Mouse (Mus musculus) T-helper 17 cell (primary cell): ENCODE data around the gene Ovgp1.

Experiments used
- in situ Hi-C, 2 experiments: fragments of 300-600 bp; cut with MboI, MseI; formaldehyde crosslinking; loops; 1 replicate in 1 of 2; 2 replicates in 1 of 2; pipeline ENCODE4 v1.15.1; 2025; ENCODE audit warnings: high pct_unique_total_duplicates in 2 of 2

The Ovgp1 gene

GRCm38 (mm10) chr3:105973411-105973810, at the start of gene Ovgp1:
Ovgp1 (plus strand) TSS chr3:105973711.
- in situ Hi-C loops: loop anchor here in 1 of 2 experiments (25.0 kb wide), 1 partner anchor 1364 kb away; the partner anchor contains the start of gene Rbm15

GRCm38 (mm10) chr3:105924616-105925015, 48.9 kb upstream of the Ovgp1 start:
- in situ Hi-C loops: no loop called here

- in situ Hi-C loops: no loop called here
These were observed 45.8 kb upstream of the Ovgp1 start for GRCm38 (mm10) chr3:105927561-105928194.

- in situ Hi-C loops: no loop called here
These were observed 45.3 kb upstream of the Ovgp1 start for GRCm38 (mm10) chr3:105928195-105928569.

- in situ Hi-C loops: no loop called here
These were observed 44.7 kb upstream of the Ovgp1 start for GRCm38 (mm10) chr3:105928781-105929180.

- in situ Hi-C loops: no loop called here
These were observed 43.7 kb upstream of the Ovgp1 start for GRCm38 (mm10) chr3:105929821-105930220.

GRCm38 (mm10) chr3:105931095-105931494, 42.4 kb upstream of the Ovgp1 start:
- in situ Hi-C loops: no loop called here

GRCm38 (mm10) chr3:105932240-105933071, 41.1 kb upstream of the Ovgp1 start, which contains the start of gene I830077J02Rik:
I830077J02Rik (minus strand) TSS chr3:105932664.
- in situ Hi-C loops: no loop called here

GRCm38 (mm10) chr3:105933926-105934325, 39.6 kb upstream of the Ovgp1 start:
- in situ Hi-C loops: no loop called here

- in situ Hi-C loops: no loop called here
These were observed 38.5 kb upstream of the Ovgp1 start for GRCm38 (mm10) chr3:105935033-105935432.

GRCm38 (mm10) chr3:105936111-105936510, 37.4 kb upstream of the Ovgp1 start:
- in situ Hi-C loops: no loop called here

GRCm38 (mm10) chr3:105951348-105951747, 22.2 kb upstream of the Ovgp1 start:
- in situ Hi-C loops: loop anchor here in 1 of 2 experiments (10.0 to 25.0 kb wide), 2 partner anchors 1386 to 1843 kb away; partner anchors contain the start of gene Rbm15

- in situ Hi-C loops: loop anchor here in 1 of 2 experiments (5.0 to 25.0 kb wide), 4 partner anchors 60 to 1838 kb away; partner anchors contain the start of genes Ddx20 and Rbm15
These were observed 16.3 kb upstream of the Ovgp1 start for GRCm38 (mm10) chr3:105957235-105957634.

- in situ Hi-C loops: loop anchor here in 1 of 2 experiments (5.0 to 25.0 kb wide), 4 partner anchors 61 to 1837 kb away; partner anchors contain the start of genes Ddx20 and Rbm15
These were observed 15.3 kb upstream of the Ovgp1 start for GRCm38 (mm10) chr3:105958204-105958603.

- in situ Hi-C loops: loop anchor here in 1 of 2 experiments (5.0 to 25.0 kb wide), 4 partner anchors 62 to 1836 kb away; partner anchors contain the start of genes Ddx20 and Rbm15
These were observed 14.4 kb upstream of the Ovgp1 start, which contains the start of gene Wdr77 for GRCm38 (mm10) chr3:105958974-105959580. Wdr77 (plus strand) TSS chr3:105959369.

- in situ Hi-C loops: loop anchor here in 1 of 2 experiments (5.0 to 25.0 kb wide), 4 partner anchors 62 to 1835 kb away; partner anchors contain the start of genes Ddx20 and Rbm15
These were observed 13.9 kb upstream of the Ovgp1 start for GRCm38 (mm10) chr3:105959585-105959984.

- in situ Hi-C loops: loop anchor here in 1 of 2 experiments (5.0 to 25.0 kb wide), 4 partner anchors 63 to 1835 kb away; partner anchors contain the start of genes Ddx20 and Rbm15
These were observed 13.5 kb upstream of the Ovgp1 start, which contains the start of gene Atp5f1 for GRCm38 (mm10) chr3:105959999-105960398. Atp5f1 (minus strand) TSS chr3:105960099.

- in situ Hi-C loops: loop anchor here in 1 of 2 experiments (25.0 kb wide), 1 partner anchor 1377 kb away; the partner anchor contains the start of gene Rbm15
These were observed 12.8 kb upstream of the Ovgp1 start for GRCm38 (mm10) chr3:105960700-105961099.

- in situ Hi-C loops: loop anchor here in 1 of 2 experiments (25.0 kb wide), 1 partner anchor 1365 kb away; the partner anchor contains the start of gene Rbm15
These were observed 1.6 kb upstream of the Ovgp1 start for GRCm38 (mm10) chr3:105971831-105972446.

- in situ Hi-C loops: loop anchor here in 1 of 2 experiments (25.0 kb wide), 1 partner anchor 1363 kb away; the partner anchor contains the start of gene Rbm15
These were observed 663 bp downstream of the Ovgp1 start for GRCm38 (mm10) chr3:105974174-105974573.
